Mouse (Mus musculus) hindbrain, embryonic 14.5 days (tissue): ENCODE measurements around the gene Oser1. TPM values are rescaled to one million over a fixed set of nuclear protein-coding genes. Genes with fewer than 3 reads are reported as not detected.

Experiments
- ATAC-seq: fragments of 200-750 bp; cut with Nextera tagmentation; 2 replicates; pipeline ENCODE4 v1.8.0; 2017; ENCODE audit warnings: moderate number of reproducible peaks, mild to moderate bottlenecking, moderate TSS enrichment, moderate library complexity; ENCODE audit not compliant: low FRiP score
- DNase-seq: peaks from one replicate; pipeline ENCODE4 v3.0.0-alpha.2; 2015; ENCODE audit warnings: low spot score
- H3K27ac ChIP-seq: fragments of 300-500 bp; sonication (generic); 2 replicates; pipeline ENCODE4 v1.5.1; 2014; ENCODE audit warnings: mild to moderate bottlenecking, moderate library complexity
- H3K27me3 ChIP-seq: fragments of 300-500 bp; sonication (generic); 2 replicates; pipeline ENCODE4 v1.6.1; 2014; ENCODE audit warnings: mild to moderate bottlenecking, low read length, mixed read lengths; ENCODE audit not compliant: control insufficient read depth, insufficient read depth
- H3K36me3 ChIP-seq: fragments of 300-500 bp; sonication (generic); replicated peaks from 2 replicates; pipeline ENCODE4 v1.6.1; 2014; ENCODE audit not compliant: control insufficient read depth, insufficient read depth
- H3K4me1 ChIP-seq: fragments of 300-500 bp; sonication (generic); replicated peaks from 2 replicates; pipeline ENCODE4 v1.6.1; 2014; ENCODE audit warnings: antibody characterized with exemption, low read length, mixed read lengths; ENCODE audit not compliant: control insufficient read depth, insufficient read depth
- H3K4me2 ChIP-seq: fragments of 300-500 bp; sonication (generic); replicated peaks from 2 replicates; pipeline ENCODE4 v1.6.1; 2014; ENCODE audit warnings: mild to moderate bottlenecking, moderate library complexity
- H3K4me3 ChIP-seq: fragments of 300-500 bp; sonication (generic); replicated peaks from 2 replicates; pipeline ENCODE4 v1.5.1; 2014; ENCODE audit warnings: mild to moderate bottlenecking, low read length
- H3K9ac ChIP-seq: fragments of 300-500 bp; sonication (generic); 2 replicates; pipeline ENCODE4 v1.6.1; 2014
- H3K9me3 ChIP-seq: fragments of 300-500 bp; sonication (generic); 2 replicates; pipeline ENCODE4 v1.6.1; 2016; ENCODE audit warnings: low read length; ENCODE audit not compliant: control insufficient read depth
- WGBS: fragments of 180-500 bp; shearing (Covaris S2); extraction: QIAGEN DNeasy Blood & Tissue Kit; methylation state at CpG from one replicate; pipeline ENCODE4 v1.1.7; 2014; 5-methylcytosine and 5-hydroxymethylcytosine counted together
- polyA plus RNA-seq: library from polyadenylated mRNA; unstranded; fragments of >200 nt; fragmentation: Nextera tagmentation; extraction: Ambion mirVana; gene quantifications from 2 replicates; pipeline ENCODE4 v1.2.1, GENCODE M21; 2014

Gene Oser1
- polyA plus RNA-seq, 1 experiment from 2014 or later = 74.8 TPM

DNA sequence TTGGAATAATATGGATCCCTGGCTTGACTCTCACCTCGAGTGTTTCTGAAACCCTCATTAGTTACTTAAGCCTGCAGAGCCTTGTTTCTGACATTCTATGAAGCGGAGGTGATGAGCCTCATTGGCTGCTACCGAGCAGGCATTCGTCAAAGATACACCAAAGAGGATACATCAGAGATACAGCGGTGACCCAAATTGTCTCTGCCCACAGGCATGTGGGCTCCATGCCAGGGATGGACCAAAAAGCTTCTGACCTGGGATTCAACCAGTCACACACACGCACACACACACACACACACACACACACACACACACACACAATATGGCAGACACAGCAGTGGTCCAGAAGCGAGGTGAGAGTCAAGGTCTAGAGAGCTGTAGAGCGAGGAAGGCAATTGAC, 43.3 kb downstream of the Oser1 start:
- no peak overlapping the region for H3K4me3 ChIP-seq
- DNase-seq = no peak

GRCm38 (mm10) chr2:163379366-163379765, 45.1 kb downstream of the Oser1 start:
- Histone ChIP-seq H3K9ac (no peak overlapping the region), H3K9me3 (no peaks in the 10 kb centered on the region), H3K27me3 (peaks cover 32% of the 10 kb centered on the region), H3K4me2 (no peak overlapping the region), H3K4me1 (no peaks in the 10 kb centered on the region), H3K4me3 (no peak overlapping the region), H3K36me3 (no peaks in the 10 kb centered on the region), H3K27ac (no peak overlapping the region)
- WGBS = 84% methylated on average over 5 of the region's 5 CpGs
- ATAC-seq (no peak), DNase-seq (no peak)

More for the DNA sequence above, 43.3 kb downstream of the Oser1 start:
- ATAC-seq = no peak
- no peak overlapping the region for H3K27ac ChIP-seq
- no peak overlapping the region for H3K9ac ChIP-seq
- no peaks in the 10 kb centered on the region for H3K4me1 ChIP-seq
- WGBS = 85% methylated on average over 8 of the region's 8 CpGs
- no peaks in the 10 kb centered on the region for H3K9me3 ChIP-seq
- no peak overlapping the region for H3K4me2 ChIP-seq
- no peaks in the 10 kb centered on the region for H3K36me3 ChIP-seq
- peaks cover 13% of the 10 kb centered on the region for H3K27me3 ChIP-seq

GRCm38 (mm10) chr2:163376082-163376481, 48.4 kb downstream of the Oser1 start:
- 42% methylated on average over 33 of the region's 33 CpGs for WGBS
- Histone ChIP-seq H3K4me2 (no peak overlapping the region), H3K4me3 (no peak overlapping the region), H3K9ac (no peak overlapping the region), H3K4me1 (no peaks in the 10 kb centered on the region), H3K27ac (no peak overlapping the region), H3K9me3 (no peaks in the 10 kb centered on the region), H3K36me3 (no peaks in the 10 kb centered on the region), H3K27me3 (peaks cover 32% of the 10 kb centered on the region)
- no peak for ATAC-seq
- DNase-seq = no peak

DNA sequence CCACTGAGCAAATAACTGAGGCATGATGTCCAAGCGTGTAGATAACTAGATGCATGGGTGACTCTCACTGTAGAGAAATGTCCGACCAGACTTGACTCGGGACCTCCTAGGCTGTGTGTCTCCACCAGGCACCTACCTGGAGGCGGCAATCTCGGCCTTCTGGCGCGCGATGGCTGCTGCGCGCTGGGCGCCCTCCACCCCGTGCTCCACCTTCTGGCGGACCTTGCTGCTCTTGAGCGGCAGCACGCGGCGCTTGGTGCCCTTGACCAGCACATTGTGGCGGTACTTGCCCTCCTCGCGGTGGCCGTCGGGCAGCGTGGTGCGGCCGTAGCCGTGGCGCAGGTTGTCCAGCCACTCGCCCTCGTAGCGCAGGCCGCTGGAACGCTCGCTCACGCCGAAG, 49.0 kb downstream of the Oser1 start:
- H3K4me2 ChIP-seq = no peak overlapping the region

DNA sequence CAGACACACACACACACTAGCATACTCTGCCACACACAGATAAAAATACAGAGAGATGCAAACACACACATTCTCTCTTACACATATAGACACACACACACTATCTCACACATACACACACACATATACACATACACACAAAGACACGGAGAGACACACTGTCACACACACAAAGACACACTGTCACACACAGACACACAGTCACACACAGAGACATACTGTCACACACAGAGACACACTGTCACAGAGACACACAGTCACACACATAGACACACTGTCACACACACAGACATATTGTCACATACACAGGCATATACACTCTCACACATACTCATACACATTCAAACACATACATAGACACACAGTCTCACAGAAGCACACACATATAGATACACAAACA, 51.9 kb downstream of the Oser1 start:
- Histone ChIP-seq H3K4me1 (no peaks in the 10 kb centered on the region), H3K27me3 (peaks cover 32% of the 10 kb centered on the region), H3K36me3 (no peaks in the 10 kb centered on the region), H3K9me3 (no peaks in the 10 kb centered on the region), H3K27ac (no peak overlapping the region), H3K9ac (no peak overlapping the region), H3K4me2 (no peak overlapping the region), H3K4me3 (no peak overlapping the region)
- WGBS = 78% methylated on average over 1 of the region's 1 CpGs
- DNase-seq (no peak), ATAC-seq (no peak)

More for the DNA sequence above, 49.0 kb downstream of the Oser1 start:
- 43% methylated on average over 35 of the region's 35 CpGs for WGBS
- Histone ChIP-seq H3K36me3 (no peaks in the 10 kb centered on the region), H3K4me1 (no peaks in the 10 kb centered on the region), H3K9ac (no peak overlapping the region), H3K27me3 (peaks cover 32% of the 10 kb centered on the region), H3K4me3 (no peak overlapping the region), H3K9me3 (no peaks in the 10 kb centered on the region), H3K27ac (no peak overlapping the region)
- no peak for DNase-seq
- ATAC-seq = no peak

GRCm38 (mm10) chr2:163370175-163370574, 54.3 kb downstream of the Oser1 start:
- H3K9me3 ChIP-seq = no peaks in the 10 kb centered on the region
- no peak overlapping the region for H3K4me2 ChIP-seq
- ATAC-seq = no peak
- H3K36me3 ChIP-seq = no peaks in the 10 kb centered on the region
- H3K9ac ChIP-seq = no peak overlapping the region
- no peaks in the 10 kb centered on the region for H3K4me1 ChIP-seq
- H3K27me3 ChIP-seq = peaks cover 9% of the 10 kb centered on the region
- 63% methylated on average over 4 of the region's 4 CpGs for WGBS
- no peak overlapping the region for H3K4me3 ChIP-seq
- no peak for DNase-seq
- no peak overlapping the region for H3K27ac ChIP-seq

- no peak overlapping the region for H3K9ac ChIP-seq
- no peak for DNase-seq
- H3K4me2 ChIP-seq = no peak overlapping the region
- H3K4me3 ChIP-seq = no peak overlapping the region
- H3K36me3 ChIP-seq = no peaks in the 10 kb centered on the region
- WGBS = 78% methylated on average over 18 of the region's 18 CpGs
- no peak overlapping the region for H3K27ac ChIP-seq
- H3K9me3 ChIP-seq = no peaks in the 10 kb centered on the region
- no peak for ATAC-seq
- no peaks in the 10 kb centered on the region for H3K27me3 ChIP-seq
- no peaks in the 10 kb centered on the region for H3K4me1 ChIP-seq
Measured at GRCm38 (mm10) chr2:163364785-163365541, 59.5 kb downstream of the Oser1 start.

DNA sequence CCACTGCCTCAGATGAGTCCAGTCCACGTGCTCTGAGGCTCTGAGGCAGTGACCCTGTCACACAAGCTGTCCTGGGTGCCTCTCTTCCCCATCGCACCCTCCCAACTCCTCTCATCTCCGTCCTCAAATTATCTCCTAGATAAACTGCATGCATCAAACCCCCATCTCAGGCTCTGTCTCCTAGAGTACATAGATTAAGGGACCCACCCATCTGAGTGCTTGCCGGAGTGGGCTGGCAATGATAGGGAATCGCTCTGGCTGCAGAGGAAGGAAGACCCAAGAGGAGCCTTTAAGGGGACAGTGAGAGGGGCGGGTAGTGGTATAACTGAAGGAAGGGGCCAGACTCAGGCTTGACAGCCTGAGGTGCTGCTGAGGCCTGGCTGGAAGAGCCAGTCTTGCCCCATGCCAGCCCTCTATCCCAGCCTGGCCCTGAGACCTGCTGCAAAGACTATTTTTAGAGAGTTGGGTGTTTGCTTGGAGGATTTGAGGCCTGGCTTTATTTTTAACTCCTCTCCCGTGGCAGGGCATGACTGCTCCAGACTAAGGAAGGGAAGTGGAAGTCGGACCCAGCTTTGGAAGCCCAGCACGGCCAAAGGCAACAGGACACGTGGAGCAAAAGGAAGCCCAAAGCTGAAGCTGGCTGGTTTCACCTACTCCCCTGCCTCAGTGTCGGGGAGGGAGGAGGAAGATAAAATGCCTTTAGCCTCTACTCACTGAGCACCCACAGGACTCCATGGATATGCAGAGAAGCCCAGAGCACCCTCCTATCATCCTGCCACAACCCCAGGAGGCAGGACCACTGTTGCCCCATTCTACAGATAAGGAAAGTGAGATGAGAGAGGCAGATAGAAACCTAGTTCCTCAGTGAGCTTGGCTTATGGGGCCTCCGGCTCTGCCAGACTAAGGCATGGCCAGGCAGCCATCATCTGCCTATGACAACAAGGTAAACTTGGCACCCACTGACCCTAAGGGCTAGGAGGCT, 61.3 kb downstream of the Oser1 start:
- Histone ChIP-seq H3K36me3 (no peaks in the 10 kb centered on the region), H3K27me3 (no peaks in the 10 kb centered on the region), H3K4me1 (no peaks in the 10 kb centered on the region), H3K4me2 (no peak overlapping the region), H3K27ac (no peak overlapping the region), H3K4me3 (no peak overlapping the region), H3K9ac (no peak overlapping the region), H3K9me3 (no peaks in the 10 kb centered on the region)
- ATAC-seq (no peak), DNase-seq (no peak)
- 81% methylated on average over 12 of the region's 12 CpGs for WGBS

DNA sequence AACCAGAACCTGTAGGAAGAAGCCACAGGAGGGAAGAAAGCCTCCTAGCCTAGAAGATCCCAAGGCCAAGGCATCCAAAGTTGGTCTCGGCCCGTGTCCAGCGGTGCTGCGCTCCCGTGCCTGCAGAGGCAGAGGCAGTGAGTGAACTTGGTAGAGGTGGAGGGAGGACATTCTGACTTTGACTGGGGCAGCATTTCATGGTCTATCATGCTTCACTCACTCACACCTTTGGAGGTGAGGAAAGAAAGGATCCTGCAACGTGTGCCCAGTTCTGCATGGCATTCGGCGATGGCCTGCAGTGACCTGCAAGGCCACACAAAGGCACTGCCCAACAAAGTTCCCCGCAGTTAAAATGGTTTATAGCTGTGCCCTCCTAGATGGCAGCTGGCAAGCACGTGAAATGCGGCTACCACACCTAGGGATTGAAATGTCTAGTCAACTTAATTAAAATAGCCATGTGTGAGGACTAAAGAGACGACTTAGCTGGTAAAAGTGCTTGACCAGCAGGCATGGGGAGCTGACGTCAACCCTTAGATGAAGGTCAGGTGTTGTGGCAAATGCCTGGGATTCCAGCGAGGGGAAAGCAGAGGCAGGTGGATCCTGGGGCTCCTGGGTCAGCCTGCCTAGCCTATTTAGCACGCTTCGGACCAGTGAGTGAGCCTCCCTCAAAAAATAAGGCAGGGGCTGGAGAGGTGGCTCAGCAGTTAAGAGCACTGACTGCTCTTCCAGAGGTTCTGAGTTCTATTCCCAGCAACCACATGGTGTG, 63.5 kb downstream of the Oser1 start:
- DNase-seq = no peak

More for the DNA sequence above, 63.5 kb downstream of the Oser1 start:
- Histone ChIP-seq H3K9ac (no peak overlapping the region), H3K9me3 (no peaks in the 10 kb centered on the region), H3K27me3 (no peaks in the 10 kb centered on the region), H3K27ac (no peak overlapping the region), H3K4me2 (no peak overlapping the region), H3K4me1 (no peaks in the 10 kb centered on the region), H3K4me3 (no peak overlapping the region), H3K36me3 (no peaks in the 10 kb centered on the region)
- 82% methylated on average over 16 of the region's 16 CpGs for whole genome bisulfite sequencing
- ATAC-seq = no peak
